Mouse (Mus musculus) kidney, adult 2 months (tissue): ENCODE data around the gene Camkk1. TPM values are rescaled to one million over a fixed set of nuclear protein-coding genes. Genes with fewer than 3 reads are reported as not detected.

ENCODE experiments used
- DNase-seq: peaks from one replicate; pipeline ENCODE4 v3.0.0; 2021
- H3K27ac ChIP-seq: fragments of 200-500 bp; 2 replicates; pipeline ENCODE4 v1.5.1; 2012; ENCODE audit warnings: low read depth, low read length, control low read depth, inconsistent platforms; ENCODE audit not compliant: insufficient read depth
- H3K27me3 ChIP-seq: fragments of 200-500 bp; replicated peaks from 2 replicates; pipeline ENCODE4 v1.6.1; 2012; ENCODE audit warnings: mild to moderate bottlenecking, moderate library complexity, low read length, inconsistent platforms; ENCODE audit not compliant: control insufficient read depth, insufficient read depth
- H3K36me3 ChIP-seq: fragments of 200-500 bp; 2 replicates; pipeline ENCODE4 v1.6.1; 2012; ENCODE audit warnings: mild to moderate bottlenecking, moderate library complexity, low read length, inconsistent platforms; ENCODE audit not compliant: control insufficient read depth, insufficient read depth
- H3K4me1 ChIP-seq: fragments of 200-500 bp; 2 replicates; pipeline ENCODE4 v1.6.1; 2011; ENCODE audit warnings: low read length; ENCODE audit not compliant: control insufficient read depth, insufficient read depth
- H3K4me3 ChIP-seq: fragments of 200-500 bp; 2 replicates; pipeline ENCODE4 v1.5.1; 2011; ENCODE audit warnings: mild to moderate bottlenecking, low read depth, low read length, control low read depth; ENCODE audit not compliant: insufficient read depth
- CTCF ChIP-seq: fragments of 200-500 bp; conservative IDR thresholded peaks from 2 replicates; pipeline ENCODE4 v1.5.1; 2011; ENCODE audit warnings: low read depth, mild to moderate bottlenecking, control low read depth, low read length, moderate library complexity, mixed read lengths; ENCODE audit not compliant: insufficient read depth, insufficient read length
- POLR2A ChIP-seq: fragments of 200-500 bp; IDR thresholded peaks from one replicate; pipeline ENCODE4 v1.6.1; 2011; ENCODE audit warnings: low read depth, low read length, control low read depth
- WGBS: fragments of 180-500 bp; shearing (Covaris S2); methylation state at CpG from one replicate; pipeline ENCODE4 v1.1.7; 2018; 5-methylcytosine and 5-hydroxymethylcytosine counted together
- polyA plus RNA-seq: library from polyadenylated mRNA; depleted of rRNA; stranded (reverse); fragments of >200 nt; gene quantifications from 2 replicates; pipeline ENCODE4 v1.2.3, GENCODE M21; 2012; rRNA removed

Camkk1 gene
- polyA plus RNA-seq, 1 experiment, result 1.1 TPM

DNA sequence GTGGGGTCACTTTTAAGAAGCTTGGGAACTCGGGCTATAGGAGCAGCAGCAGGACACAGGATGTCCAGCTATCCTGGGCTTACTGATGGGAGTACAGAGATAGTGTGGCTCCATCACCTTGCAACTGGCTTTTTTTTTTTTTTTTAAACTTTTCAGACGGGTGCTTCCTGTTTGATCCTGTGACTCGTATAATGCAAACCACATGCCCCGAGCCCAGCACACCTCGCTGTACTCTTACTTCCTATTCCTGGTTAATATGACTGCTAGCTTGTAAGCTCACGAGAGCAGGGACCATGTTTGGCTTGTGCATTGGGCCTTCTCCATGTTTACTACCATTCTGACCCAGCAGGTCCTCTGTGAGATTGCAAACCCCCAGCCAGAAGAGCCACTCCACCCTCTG lies 65.5 kb downstream of the Camkk1 start:
- H3K4me1 ChIP-seq, result peaks cover 11% of the 10 kb centered on the region
- TF ChIP-seq POLR2A, result no peak
- TF ChIP-seq CTCF, result no peak
- H3K4me3 ChIP-seq, result no peak overlapping the region
- WGBS, result 47% methylated on average over 6 of the region's 6 CpGs
- H3K27me3 ChIP-seq, result no peaks in the 10 kb centered on the region
- DNase-seq, result no peak
- H3K36me3 ChIP-seq, result no peaks in the 10 kb centered on the region; the same call in none of the 2 replicates
- H3K27ac ChIP-seq, result peak overlapping the region; percentile 29; the same call in 1 of the 2 replicates

GRCm38 (mm10) chr11:73084804-73085231 lies 66.0 kb downstream of the Camkk1 start:
- peak; percentile 94 for DNase-seq
- WGBS, result 12% methylated on average over 10 of the region's 10 CpGs
- H3K27ac ChIP-seq, result peak overlapping the region; percentile 54

DNA sequence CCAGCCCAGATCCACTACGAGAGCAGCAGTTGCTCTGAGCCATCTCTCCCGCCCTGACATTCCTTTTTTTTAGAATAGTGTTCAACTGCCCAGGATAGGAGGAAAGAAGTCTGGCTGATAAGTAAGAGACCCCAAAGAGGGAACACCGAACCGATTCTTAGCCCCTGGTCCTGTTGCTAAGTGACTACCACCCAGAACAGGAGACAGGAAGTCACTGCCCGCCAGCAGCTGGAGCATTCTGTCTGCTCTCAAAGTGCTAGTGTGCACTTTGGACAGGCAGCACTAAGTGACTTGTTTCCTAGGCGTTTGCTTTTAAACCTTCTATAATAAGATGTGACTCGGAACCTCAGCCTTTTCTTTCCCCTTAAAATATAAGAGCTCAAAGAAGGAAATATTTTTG lies 66.6 kb downstream of the Camkk1 start:
- no peaks in the 10 kb centered on the region for H3K27me3 ChIP-seq
- no peak overlapping the region for H3K4me3 ChIP-seq
- DNase-seq, result peak; percentile 61
- no peaks in the 10 kb centered on the region; the same call in 1 of the 2 replicates for H3K36me3 ChIP-seq
- peaks cover 11% of the 10 kb centered on the region for H3K4me1 ChIP-seq
- TF ChIP-seq POLR2A, result no peak
- TF ChIP-seq CTCF, result no peak
- WGBS, result 25% methylated on average over 7 of the region's 7 CpGs
- H3K27ac ChIP-seq, result peak overlapping the region; percentile 54

More at GRCm38 (mm10) chr11:73084804-73085231, 66.0 kb downstream of the Camkk1 start:
- no peaks in the 10 kb centered on the region for H3K27me3 ChIP-seq
- H3K4me3 ChIP-seq, result no peak overlapping the region
- no peaks in the 10 kb centered on the region; the same call in 1 of the 2 replicates for H3K36me3 ChIP-seq
- peaks cover 11% of the 10 kb centered on the region for H3K4me1 ChIP-seq
- TF ChIP-seq POLR2A, result no peak
- no peak for TF ChIP-seq CTCF

DNA sequence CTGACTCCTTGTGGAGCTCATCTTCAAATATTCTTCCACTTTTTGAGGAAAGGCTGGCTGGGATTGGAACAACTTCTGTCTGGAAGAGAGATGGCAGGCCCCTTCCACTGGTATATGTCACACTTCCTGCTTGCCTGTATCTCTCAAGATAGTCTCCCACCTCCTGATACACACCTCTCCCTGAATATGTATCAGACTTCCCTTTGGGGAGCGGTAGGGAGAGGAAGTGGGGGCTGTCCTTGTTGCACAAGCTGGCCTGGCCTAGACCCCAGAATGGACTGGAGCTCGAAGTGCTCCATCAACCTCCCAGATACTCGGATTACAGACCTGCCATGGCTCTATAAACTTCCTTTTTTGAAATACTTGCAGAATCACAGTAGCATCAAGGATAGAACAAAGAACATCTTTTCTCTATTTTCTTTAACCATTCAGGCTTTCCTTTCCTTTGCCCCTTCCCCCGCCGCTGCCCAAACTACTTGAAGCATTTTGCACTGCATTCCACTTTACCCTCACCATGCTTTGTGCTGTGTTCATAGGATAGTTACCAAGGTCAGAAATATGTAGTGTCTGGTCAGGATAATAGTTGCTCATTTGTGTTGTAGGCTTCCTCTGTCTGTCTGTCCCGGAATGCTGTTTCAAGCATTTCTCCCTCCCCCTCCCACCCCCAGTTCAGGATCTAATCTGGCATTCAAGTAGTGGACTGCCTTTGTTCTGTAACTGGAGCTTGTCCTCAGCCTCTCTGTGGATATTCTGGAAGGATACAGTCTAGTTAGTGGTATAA lies 69.1 kb downstream of the Camkk1 start:
- WGBS, result 71% methylated on average over 6 of the region's 6 CpGs
- H3K27me3 ChIP-seq, result no peaks in the 10 kb centered on the region
- no peak overlapping the region for H3K4me3 ChIP-seq
- DNase-seq, result no peak
- no peak overlapping the region for H3K27ac ChIP-seq
- H3K36me3 ChIP-seq, result no peaks in the 10 kb centered on the region
- peaks cover 11% of the 10 kb centered on the region for H3K4me1 ChIP-seq
- TF ChIP-seq CTCF, result no peak
- no peak for TF ChIP-seq POLR2A

GRCm38 (mm10) chr11:73090283-73090682 lies 71.5 kb downstream of the Camkk1 start, which contains the start of gene Itgae:
TSS of gene Itgae (plus strand) at chr11:73090583.
- no peak for DNase-seq
- Histone ChIP-seq H3K4me1 (peaks cover 2% of the 10 kb centered on the region; the same call in 1 of the 2 replicates), H3K27me3 (no peaks in the 10 kb centered on the region), H3K27ac (no peak within 1 kb of the TSS), H3K4me3 (no peak within 1 kb of the TSS), H3K36me3 (no peaks in the 10 kb centered on the region)
- TF ChIP-seq CTCF (no peak), POLR2A (no peak)
- 88% methylated on average over 4 of the region's 4 CpGs for WGBS

DNA sequence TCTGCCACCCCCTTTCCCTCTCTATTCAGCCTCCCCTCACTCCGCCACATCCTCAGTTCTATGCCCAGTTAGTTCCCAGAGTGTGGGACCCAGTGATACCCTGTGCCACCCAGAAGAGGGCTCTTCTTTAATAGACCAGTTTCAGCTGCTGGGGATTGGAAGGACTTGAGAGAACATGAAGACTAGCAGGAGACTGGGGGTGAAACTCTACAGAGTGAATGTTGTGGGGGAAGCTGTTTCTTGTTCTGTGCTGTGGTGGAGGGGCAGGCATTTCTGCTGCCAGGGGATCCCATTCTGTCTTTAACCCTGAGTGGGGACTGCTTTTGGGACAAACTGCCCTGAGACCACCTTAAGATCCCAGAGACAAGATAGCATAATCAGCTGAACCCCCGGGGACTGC lies 72.0 kb downstream of the Camkk1 start:
- 96% methylated on average over 2 of the region's 2 CpGs for WGBS
- Histone ChIP-seq H3K36me3 (no peaks in the 10 kb centered on the region), H3K4me1 (no peaks in the 10 kb centered on the region), H3K4me3 (no peak overlapping the region), H3K27me3 (no peaks in the 10 kb centered on the region), H3K27ac (no peak overlapping the region)
- no peak for TF ChIP-seq CTCF
- no peak for TF ChIP-seq POLR2A
- DNase-seq, result no peak

Other genes starting within 250 kb of the Camkk1 start
- 9.9 and 11.5 TPM in 2 replicates for gene Cyb5d2, start 222.9 kb upstream of the Camkk1 start, polyA plus RNA-seq
- 21.8 and 22.7 TPM in 2 replicates for gene Zzef1, start 222.8 kb upstream of the Camkk1 start, polyA plus RNA-seq
- 24.3 and 28.7 TPM in 2 replicates for gene Atp2a3, start 57.8 kb upstream of the Camkk1 start, polyA plus RNA-seq
- gene P2rx1, start 19.9 kb upstream of the Camkk1 start, polyA plus RNA-seq, result 4.8 and 6.3 TPM in 2 replicates
- gene Ncbp3, start 28.8 kb downstream of the Camkk1 start, polyA plus RNA-seq, result 2.2 and 2.9 TPM in 2 replicates
- gene Itgae, start 71.6 kb downstream of the Camkk1 start, polyA plus RNA-seq, result 0.60 and 1.0 TPM in 2 replicates
- 0.90 and 1.3 TPM in 2 replicates for gene Haspin, start 119.3 kb downstream of the Camkk1 start, polyA plus RNA-seq
- 7.4 and 8.7 TPM in 2 replicates for gene P2rx5, start 141.4 kb downstream of the Camkk1 start, polyA plus RNA-seq
- 77.6 and 91.0 TPM in 2 replicates for gene Emc6, start 158.0 kb downstream of the Camkk1 start, polyA plus RNA-seq
- 86.5 and 104 TPM in 2 replicates for gene Tax1bp3, start 158.1 kb downstream of the Camkk1 start, polyA plus RNA-seq
- 37.1 and 37.5 TPM in 2 replicates for gene Ctns, start 180.0 kb downstream of the Camkk1 start, polyA plus RNA-seq
- gene Shpk, start 180.5 kb downstream of the Camkk1 start, polyA plus RNA-seq, result 17.7 and 18.5 TPM in 2 replicates
- gene Trpv1, start 215.3 kb downstream of the Camkk1 start, polyA plus RNA-seq, result 0.16 and 0.18 TPM in 2 replicates
- 0.05 TPM in 2 replicates for gene Trpv3, start 248.4 kb downstream of the Camkk1 start, polyA plus RNA-seq